Mouse (Mus musculus): ENCODE data around the gene Mest. TPM values are rescaled to one million over a fixed set of nuclear protein-coding genes. Genes with fewer than 3 reads are reported as not detected.

Gene Mest
- total and polyA plus RNA-seq, 2 experiments from 2014 or later = 146 to 212 TPM

DNA sequence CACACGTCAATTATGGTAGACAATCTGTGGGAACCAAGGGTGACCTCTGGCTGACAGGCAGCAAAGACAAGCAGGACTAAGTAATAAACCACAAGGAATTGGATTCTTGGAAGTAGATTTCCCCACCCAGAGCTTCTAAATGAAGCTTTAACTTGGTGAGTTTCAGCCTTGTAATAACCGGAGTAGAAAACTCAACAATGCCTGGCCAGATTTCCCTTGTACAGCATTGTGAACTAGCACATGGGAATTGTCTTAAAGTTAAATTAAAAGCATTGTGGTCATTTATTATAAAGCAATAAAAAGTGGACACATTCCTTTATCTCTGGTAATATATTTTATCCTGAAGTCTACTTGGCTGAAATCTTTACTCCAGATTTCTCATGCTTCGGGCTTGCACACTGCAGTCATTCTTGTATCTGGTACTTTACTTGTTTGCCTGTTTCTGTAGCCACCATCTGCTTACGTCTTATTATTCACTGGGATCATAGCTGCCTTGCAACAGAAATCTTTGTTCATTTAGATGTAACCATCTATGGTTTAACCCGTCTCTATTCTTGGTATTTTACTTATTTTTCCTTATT is 8.4 kb upstream of the Mest start:
- Histone ChIP-seq H3K9me3 (ENCODE audit: low read length) (no peaks in the 10 kb centered on the region), H3K4me1 (ENCODE audit: insufficient read depth) (peaks cover 6% of the 10 kb centered on the region), H3K4me3 (ENCODE audit: low read depth, low read length) (no peak overlapping the region), H3K9ac (no peak overlapping the region), H3K27ac (ENCODE audit: low read depth, low read length) (no peak overlapping the region), H3K27me3 (ENCODE audit: insufficient read depth, low read length) (no peaks in the 10 kb centered on the region), H3K4me2 (ENCODE audit: low read depth) (no peak overlapping the region), H3K36me3 (ENCODE audit: insufficient read depth) (no peaks in the 10 kb centered on the region)
- DNase-seq (no peak), ATAC-seq (no peak)
- 61% methylated on average over 5 of the region's 5 CpGs for WGBS
- no peak for TF ChIP-seq CTCF (IDR thresholded peaks at IDR 0.05; ENCODE audit: low read depth)

DNA sequence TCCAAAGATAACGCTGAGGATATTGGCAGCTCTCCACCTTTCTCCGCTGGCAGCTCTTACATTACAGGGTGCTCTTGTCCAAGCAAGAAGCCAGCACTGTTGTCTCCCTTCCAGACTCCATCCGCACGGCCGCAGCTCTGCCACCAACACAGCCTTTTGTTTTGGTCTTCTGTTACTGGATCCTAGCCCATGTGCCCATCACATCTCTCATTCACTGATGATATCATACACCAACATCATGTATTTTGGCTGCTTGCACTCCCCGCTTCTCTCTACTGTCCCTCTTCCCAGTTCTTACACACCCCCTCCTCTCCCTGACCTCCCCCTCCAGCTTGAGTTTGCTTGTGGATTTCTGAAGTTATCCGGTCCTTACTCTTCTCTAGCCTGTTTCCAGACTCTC is 6.6 kb upstream of the Mest start:
- H3K4me3 ChIP-seq (ENCODE audit: low read depth, low read length) = no peak overlapping the region
- H3K4me2 ChIP-seq (ENCODE audit: low read depth) = no peak overlapping the region
- H3K4me1 ChIP-seq (ENCODE audit: insufficient read depth) = peaks cover 6% of the 10 kb centered on the region
- no peak overlapping the region for H3K27ac ChIP-seq (ENCODE audit: low read depth, low read length)
- 36% methylated on average over 7 of the region's 7 CpGs for WGBS
- DNase-seq = no peak
- no peaks in the 10 kb centered on the region for H3K9me3 ChIP-seq (ENCODE audit: low read length)
- no peaks in the 10 kb centered on the region for H3K27me3 ChIP-seq (ENCODE audit: insufficient read depth, low read length)
- ATAC-seq = peak; percentile 73; the same call in 1 of the 2 replicates
- no peak for TF ChIP-seq CTCF (IDR thresholded peaks at IDR 0.05; ENCODE audit: low read depth)
- no peaks in the 10 kb centered on the region for H3K36me3 ChIP-seq (ENCODE audit: insufficient read depth)
- no peak overlapping the region for H3K9ac ChIP-seq

DNA sequence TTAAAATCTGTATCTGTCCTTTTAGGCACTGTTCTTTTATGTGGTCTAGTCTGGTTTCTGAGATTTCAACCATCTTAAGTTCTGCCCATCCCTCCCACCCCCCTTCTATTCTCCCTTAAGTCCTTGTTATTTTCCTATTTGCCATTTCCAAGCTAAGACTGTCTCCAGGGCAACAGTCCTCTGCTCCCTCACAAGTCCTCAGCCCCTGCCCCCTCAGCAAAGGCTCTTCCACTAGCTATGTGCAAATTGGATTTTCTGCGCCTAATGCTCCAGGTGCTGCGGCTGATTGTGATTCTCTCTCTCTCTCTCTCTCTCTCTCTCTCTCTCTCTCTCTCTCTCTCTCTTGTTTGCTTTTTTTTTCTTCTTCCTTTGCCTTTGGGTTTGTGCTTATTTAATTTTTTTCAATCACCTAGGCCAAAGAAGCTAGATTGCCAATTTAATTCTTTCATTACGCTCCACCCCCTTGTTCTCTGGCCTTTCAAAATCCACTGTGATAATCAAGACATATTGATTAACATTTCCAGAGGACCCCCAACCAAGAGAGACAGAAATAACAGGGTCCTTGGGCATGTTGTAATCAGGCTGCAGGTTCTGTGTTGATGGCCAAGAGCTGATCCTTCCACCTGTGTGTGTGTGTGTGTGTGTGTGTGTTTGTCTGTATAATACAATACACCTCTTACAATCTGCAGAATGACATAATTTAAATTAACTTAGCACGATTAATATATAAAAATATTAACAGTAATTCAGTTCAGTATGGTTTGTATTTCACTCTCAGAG is 772 bp upstream of the Mest start:
- H3K9ac ChIP-seq = no peak overlapping the region
- peak; percentile 93 for ATAC-seq
- no peak for TF ChIP-seq CTCF (IDR thresholded peaks at IDR 0.05; ENCODE audit: low read depth)
- H3K9me3 ChIP-seq (ENCODE audit: low read length) = no peaks in the 10 kb centered on the region
- no peak overlapping the region for H3K4me2 ChIP-seq (ENCODE audit: low read depth)
- H3K27me3 ChIP-seq (ENCODE audit: insufficient read depth, low read length) = no peaks in the 10 kb centered on the region
- 41% methylated on average over 4 of the region's 4 CpGs for WGBS
- H3K4me3 ChIP-seq (ENCODE audit: low read depth, low read length) = no peak overlapping the region
- DNase-seq = peak; percentile 52
- H3K27ac ChIP-seq (ENCODE audit: low read depth, low read length) = peak overlapping the region; percentile 1; the same call in 1 of the 2 replicates
- no peaks in the 10 kb centered on the region for H3K36me3 ChIP-seq (ENCODE audit: insufficient read depth)
- no peaks in the 10 kb centered on the region for H3K4me1 ChIP-seq (ENCODE audit: insufficient read depth)

DNA sequence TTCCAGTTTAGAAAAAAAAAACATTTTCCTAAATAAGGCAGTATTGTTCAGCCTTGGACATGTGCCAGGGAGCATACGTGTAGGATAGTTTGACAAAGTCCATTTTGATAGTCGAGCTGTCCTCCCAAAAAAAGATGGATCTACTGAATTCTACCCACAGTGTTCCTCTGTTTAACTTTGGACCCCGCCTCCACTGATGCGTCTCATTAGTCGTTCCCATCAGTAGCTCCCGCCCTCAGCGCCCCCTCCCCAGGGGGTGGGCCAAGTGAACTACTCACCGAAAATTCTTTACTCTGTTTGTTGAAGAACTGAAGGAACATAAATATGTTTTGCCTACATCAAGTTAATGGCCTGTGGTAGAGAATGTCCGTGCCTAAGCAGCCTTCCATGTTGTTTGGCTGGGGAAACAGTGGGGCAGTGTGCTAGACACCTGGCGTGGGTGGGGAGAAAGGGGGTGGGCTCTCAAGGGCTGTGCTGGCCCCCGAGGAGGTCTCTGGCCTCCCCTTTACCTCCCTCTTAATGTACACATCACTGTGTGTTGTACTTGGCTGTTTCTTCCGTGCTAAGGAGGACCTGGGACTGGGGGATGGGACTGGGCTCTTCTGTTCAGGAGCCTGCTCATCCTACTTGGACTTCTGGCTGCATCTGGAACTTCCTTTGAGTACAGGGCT is 7.1 kb downstream of the Mest start:
- H3K9ac ChIP-seq = no peak overlapping the region

DNA sequence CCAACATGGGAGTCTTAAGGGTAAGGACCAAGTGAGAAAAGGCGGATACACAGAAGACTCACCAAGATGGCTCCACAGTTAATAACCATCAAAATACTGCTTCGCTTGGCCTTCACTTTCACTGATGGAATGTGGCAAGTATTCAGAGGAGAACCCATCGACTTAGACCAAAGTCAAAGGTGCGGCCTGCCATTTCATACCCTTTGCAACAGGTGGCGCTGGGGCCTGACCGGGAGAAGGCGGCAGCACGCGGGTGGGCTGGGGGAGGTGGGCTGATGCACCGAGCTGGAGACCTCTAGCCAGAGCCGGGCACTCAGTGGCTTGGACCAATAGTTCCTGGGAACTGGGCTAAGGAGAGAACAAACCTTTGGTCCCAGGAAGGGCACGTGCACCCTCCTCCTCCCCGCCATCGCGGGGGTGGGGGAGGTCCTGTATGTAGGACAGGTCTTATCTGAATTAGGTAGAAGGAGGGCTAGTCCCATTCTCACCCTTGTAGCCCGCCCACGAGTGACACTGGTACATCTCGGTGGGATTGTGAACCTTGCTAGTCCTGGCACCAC is 9.3 kb downstream of the Mest start:
- Histone ChIP-seq H3K36me3 (ENCODE audit: insufficient read depth) (no peaks in the 10 kb centered on the region), H3K27me3 (ENCODE audit: insufficient read depth, low read length) (no peaks in the 10 kb centered on the region), H3K4me3 (ENCODE audit: low read depth, low read length) (no peak overlapping the region), H3K4me2 (ENCODE audit: low read depth) (no peak overlapping the region), H3K9ac (no peak overlapping the region), H3K9me3 (ENCODE audit: low read length) (0 out of 2 replicates have a peak, but pooled peaks cover 22% of the 10 kb centered on the region), H3K27ac (ENCODE audit: low read depth, low read length) (0 out of 2 replicates have a peak overlapping the region, but pooled peaks have one; percentile 15), H3K4me1 (ENCODE audit: insufficient read depth) (peaks cover 5% of the 10 kb centered on the region; the same call in 1 of the 2 replicates)
- DNase-seq (no peak), ATAC-seq (no peak)
- TF ChIP-seq CTCF (IDR thresholded peaks at IDR 0.05; ENCODE audit: low read depth) = no peak; the same call in 1 of the 2 replicates
- 55% methylated on average over 18 of the region's 18 CpGs for WGBS

More for the DNA sequence above, 7.1 kb downstream of the Mest start:
- no peaks in the 10 kb centered on the region for H3K36me3 ChIP-seq (ENCODE audit: insufficient read depth)
- H3K27me3 ChIP-seq (ENCODE audit: insufficient read depth, low read length) = no peaks in the 10 kb centered on the region
- ATAC-seq (no peak), DNase-seq (no peak)
- H3K9me3 ChIP-seq (ENCODE audit: low read length) = 0 out of 2 replicates have a peak, but pooled peaks cover 3% of the 10 kb centered on the region
- no peak for TF ChIP-seq CTCF (IDR thresholded peaks at IDR 0.05; ENCODE audit: low read depth)
- no peak overlapping the region for H3K4me2 ChIP-seq (ENCODE audit: low read depth)
- no peaks in the 10 kb centered on the region; the same call in 1 of the 2 replicates for H3K4me1 ChIP-seq (ENCODE audit: insufficient read depth)
- WGBS = 57% methylated on average over 12 of the region's 12 CpGs
- H3K4me3 ChIP-seq (ENCODE audit: low read depth, low read length) = no peak overlapping the region
- H3K27ac ChIP-seq (ENCODE audit: low read depth, low read length) = no peak overlapping the region

DNA sequence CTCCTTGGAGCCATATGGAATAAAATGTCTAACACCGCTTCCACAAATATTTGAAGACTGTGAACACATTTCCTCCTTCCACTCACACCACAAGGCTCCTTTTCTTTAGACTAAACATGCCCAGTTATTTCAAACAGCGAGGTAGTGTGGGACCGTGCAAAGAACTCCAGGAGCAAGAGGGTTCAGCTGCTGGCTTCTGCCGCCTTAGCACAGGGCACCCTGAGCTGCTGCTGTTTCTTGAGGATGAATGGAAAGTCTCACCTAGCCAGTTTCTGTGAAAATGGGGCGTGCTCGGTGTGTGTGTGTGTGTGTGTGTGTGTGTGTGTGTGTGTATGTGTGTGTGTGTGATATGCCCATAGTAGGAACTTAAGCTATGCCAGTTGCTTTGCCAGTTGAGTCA is 11.1 kb downstream of the Mest start:
- Histone ChIP-seq H3K27me3 (ENCODE audit: insufficient read depth, low read length) (no peaks in the 10 kb centered on the region), H3K4me1 (ENCODE audit: insufficient read depth) (peaks cover 5% of the 10 kb centered on the region; the same call in 1 of the 2 replicates), H3K27ac (ENCODE audit: low read depth, low read length) (no peak overlapping the region), H3K4me2 (ENCODE audit: low read depth) (no peak overlapping the region), H3K9me3 (ENCODE audit: low read length) (0 out of 2 replicates have a peak, but pooled peaks cover 30% of the 10 kb centered on the region), H3K4me3 (ENCODE audit: low read depth, low read length) (no peak overlapping the region), H3K9ac (no peak overlapping the region; the same call in 1 of the 2 replicates), H3K36me3 (ENCODE audit: insufficient read depth) (no peaks in the 10 kb centered on the region)
- no peak for ATAC-seq
- TF ChIP-seq CTCF (IDR thresholded peaks at IDR 0.05; ENCODE audit: low read depth) = no peak
- no peak for DNase-seq
- 54% methylated on average over 6 of the region's 6 CpGs for WGBS
